Mouse (Mus musculus): Measurements from ENCODE around the gene Tmem63a. TPM values are rescaled to one million over a fixed set of nuclear protein-coding genes. Genes with fewer than 3 reads are reported as not detected.

The Tmem63a gene
- total RNA-seq, 2 experiments from 2014 or later: 10.8 to 22.5 TPM

DNA sequence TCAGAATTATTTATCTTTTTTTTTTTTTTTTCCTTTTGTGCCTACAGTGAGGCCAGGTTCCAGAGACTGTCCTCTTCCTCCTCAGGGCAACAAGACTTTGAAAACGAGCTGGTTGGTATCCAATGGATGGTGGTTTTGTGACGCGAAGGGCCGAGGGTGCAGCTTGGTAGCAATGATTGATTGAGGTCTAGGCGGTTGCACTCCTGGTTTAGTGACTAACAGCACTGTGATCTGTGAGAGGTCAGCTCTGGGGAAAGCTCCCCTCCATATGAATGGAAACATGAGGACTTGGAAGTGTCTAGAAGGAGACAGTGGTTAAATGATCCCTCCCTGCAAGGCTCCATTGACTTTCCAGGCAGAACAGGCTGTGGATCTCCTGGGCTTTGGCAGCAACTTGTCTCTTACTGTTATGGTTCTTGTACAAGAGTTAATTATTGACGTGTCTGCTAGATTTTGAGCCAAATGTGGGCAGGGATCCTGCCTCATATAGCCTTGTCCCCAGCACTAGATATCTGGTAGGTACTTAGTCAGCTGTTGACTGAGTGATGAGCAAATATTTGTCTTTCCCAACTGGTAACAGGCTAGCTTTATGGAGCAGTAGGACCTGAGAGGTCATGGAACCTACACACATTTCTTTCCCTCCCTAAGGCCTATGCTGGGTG lies 10.1 kb downstream of the Tmem63a start:
- no peak for ATAC-seq (replicated peaks; ENCODE audit: low FRiP score, low TSS enrichment, poor library complexity, severe bottlenecking)

DNA sequence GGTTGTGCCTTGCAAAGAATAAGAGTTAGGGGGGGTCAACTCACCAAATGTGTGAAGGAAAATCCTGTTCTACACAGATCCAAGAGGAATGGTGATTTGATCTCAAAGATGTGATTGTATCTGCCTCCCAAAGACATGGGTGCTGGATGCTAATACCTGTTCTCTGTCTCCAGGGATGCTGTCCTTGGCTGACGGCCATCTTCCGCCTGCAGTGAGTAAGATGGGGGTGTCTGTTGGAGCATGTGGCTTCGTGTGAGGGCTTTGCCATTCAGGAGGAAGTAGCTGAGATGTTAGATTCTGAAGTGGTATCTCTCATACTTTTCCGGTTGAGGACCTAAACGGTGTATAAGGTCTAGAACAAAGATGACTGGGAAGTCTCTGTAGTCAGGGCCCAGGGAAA lies 10.7 kb downstream of the Tmem63a start:
- no peak for ATAC-seq (replicated peaks; ENCODE audit: low FRiP score, low TSS enrichment, poor library complexity, severe bottlenecking)

DNA sequence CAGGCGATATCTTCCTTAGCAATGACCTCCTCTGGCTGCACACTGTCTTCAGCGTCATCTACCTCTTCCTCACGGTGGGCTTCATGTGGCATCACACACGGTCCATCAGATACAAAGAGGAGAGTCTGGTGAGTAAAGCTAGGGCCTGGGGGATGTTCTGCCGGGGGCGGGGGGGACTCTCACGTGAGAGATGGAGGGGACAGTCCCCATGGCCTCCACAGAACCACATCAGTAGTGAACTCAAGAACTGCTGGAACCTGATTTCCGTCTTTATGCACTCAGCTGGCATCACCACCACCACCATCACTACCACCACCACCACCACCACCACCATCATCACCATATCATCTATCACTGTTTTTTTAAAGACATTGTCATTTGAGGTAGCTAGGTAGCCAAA lies 14.3 kb downstream of the Tmem63a start:
- no peak for ATAC-seq (replicated peaks; ENCODE audit: low FRiP score, low TSS enrichment, poor library complexity, severe bottlenecking)

DNA sequence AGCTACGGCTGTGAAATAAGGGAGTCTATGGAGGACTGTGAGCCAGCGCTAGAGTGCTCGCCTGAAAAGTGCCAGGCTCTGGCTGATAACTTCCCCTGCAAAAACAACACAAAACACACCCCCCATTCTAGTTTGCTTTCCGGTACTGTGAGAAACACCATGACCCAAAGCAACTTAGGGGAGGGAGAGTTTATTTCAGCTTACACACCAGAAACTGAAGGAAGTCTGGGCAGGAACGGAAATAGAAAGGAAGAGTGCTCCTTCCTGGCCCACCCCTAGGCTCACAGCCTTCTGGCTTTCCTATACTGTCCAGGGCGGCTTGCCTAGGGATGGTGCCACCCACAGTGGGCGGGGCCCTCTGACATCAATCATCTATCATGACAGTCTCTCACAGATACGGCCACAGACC lies 14.8 kb downstream of the Tmem63a start:
- ATAC-seq (replicated peaks; ENCODE audit: low FRiP score, low TSS enrichment, poor library complexity, severe bottlenecking): peak; percentile 44; the same call in 1 of the 2 replicates

DNA sequence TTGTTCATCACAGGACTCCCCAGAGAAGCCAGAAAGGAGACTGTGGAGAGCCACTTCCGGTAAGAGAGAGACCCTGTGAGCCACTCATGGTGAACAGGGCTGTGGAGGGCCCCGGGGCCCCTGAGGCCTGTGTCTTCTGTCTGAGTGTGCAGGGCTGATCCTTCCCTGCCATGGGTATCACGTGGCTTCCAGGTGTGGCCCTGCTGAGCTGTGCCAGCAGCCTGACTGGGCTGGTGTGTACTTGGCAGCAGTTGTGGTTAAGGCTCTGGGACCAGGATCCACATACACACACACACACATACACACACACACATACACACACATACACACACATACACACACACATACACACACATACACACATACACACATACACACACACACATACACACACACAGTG lies 15.8 kb downstream of the Tmem63a start:
- 0 out of 2 replicates have a peak, but pooled peaks have one; percentile 13 for ATAC-seq (replicated peaks; ENCODE audit: low FRiP score, low TSS enrichment, poor library complexity, severe bottlenecking)

DNA sequence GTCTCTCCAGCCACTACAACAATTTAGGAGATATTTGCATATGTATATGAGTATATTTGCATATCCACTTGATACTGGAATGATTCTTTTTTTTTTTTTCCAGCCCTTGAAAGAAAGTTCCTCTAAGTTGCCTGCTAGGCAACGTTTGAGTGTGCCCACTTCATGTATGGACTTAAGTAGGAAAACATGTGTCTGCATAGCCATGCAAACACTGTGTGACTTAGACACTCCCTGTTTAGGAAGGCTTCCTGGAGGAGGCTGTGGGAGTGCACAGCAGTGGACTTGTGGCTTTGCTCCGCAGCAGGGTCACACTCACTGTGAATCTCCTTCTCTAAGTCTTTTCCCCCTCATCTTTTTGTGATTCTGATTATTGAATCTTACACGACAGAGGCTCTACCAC lies 16.7 kb downstream of the Tmem63a start:
- no peak for ATAC-seq (replicated peaks; ENCODE audit: low FRiP score, low TSS enrichment, poor library complexity, severe bottlenecking)

DNA sequence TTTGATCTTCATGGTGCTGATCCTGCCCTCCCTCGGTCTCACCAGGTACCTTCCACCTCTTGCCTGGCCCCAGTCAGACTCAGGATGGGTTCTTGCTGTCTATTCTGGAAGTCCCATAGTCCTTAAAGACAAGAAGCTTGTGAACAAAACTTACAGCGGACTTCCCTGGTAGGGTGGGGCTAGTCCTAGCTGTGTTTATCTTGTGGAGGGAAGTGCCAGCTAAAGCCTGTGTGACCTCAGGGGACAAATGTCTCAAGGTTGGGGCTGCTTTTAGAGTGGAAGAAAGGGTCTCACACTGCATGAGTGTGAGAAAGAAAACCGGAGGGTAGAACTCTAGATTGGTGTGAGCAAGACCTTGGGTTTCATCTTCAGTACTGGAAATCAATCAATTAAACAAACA lies 23.6 kb downstream of the Tmem63a start:
- ATAC-seq (replicated peaks; ENCODE audit: low FRiP score, low TSS enrichment, poor library complexity, severe bottlenecking): no peak

DNA sequence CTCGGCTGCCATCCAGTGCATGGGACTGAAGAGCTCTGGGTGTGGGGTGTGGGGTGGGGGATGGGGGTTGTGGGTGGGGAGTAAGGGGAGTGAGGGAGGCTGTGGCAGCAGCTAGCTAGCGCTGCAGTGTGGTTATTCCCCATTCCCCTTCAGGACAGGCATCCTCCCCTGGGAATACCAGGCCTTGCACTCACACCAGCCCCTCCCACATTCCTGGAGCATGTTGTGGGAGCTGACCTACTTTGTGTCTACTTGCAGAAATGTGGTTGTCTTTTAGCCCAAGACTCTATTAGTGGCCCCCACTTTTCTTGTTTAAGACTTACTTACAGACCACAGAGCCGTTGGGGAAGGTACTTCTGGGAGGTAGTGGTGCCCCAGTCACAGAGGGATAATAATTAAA lies 24.4 kb downstream of the Tmem63a start:
- ATAC-seq (replicated peaks; ENCODE audit: low FRiP score, low TSS enrichment, poor library complexity, severe bottlenecking): no peak

DNA sequence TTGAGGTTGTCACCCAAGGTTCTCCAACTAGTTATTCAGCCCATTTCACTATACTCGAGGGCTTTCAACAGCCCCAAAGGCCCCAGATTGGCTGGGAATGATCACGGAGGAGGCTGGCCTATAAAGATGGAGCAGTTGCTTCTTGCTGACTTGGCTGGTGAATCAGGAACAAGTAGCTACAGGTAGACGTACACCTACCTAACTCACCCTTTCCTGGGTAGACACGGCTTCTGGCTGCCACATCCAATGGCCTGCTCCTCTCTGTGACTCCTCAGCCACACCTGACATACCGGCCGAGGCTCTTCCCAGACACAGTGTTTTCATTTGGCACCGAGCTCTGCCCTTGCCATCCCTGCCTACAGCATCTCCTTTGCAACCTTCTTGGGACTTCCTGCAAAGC lies 25.1 kb downstream of the Tmem63a start:
- ATAC-seq (replicated peaks; ENCODE audit: low FRiP score, low TSS enrichment, poor library complexity, severe bottlenecking): no peak

DNA sequence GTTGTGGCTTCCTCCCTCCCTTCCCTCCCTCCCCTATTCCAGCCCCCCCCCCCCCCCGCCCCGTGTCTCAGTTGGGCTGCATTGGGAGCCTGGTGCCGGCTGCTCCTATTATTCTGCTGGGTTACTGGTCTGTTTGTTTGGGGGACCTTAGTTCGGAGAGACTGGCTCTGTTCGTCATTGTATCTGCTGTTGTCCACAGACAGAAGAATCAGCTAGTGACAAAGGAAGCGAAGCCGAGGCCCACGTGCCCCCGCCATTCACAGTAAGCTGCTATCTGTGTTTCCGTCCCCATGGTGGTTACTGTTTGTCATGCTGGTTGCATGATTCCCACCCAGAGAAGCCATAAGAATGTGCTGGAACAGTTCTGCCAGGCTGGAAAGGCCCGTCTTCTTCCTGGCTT lies 30.8 kb downstream of the Tmem63a start:
- ATAC-seq (replicated peaks; ENCODE audit: low FRiP score, low TSS enrichment, poor library complexity, severe bottlenecking): no peak

DNA sequence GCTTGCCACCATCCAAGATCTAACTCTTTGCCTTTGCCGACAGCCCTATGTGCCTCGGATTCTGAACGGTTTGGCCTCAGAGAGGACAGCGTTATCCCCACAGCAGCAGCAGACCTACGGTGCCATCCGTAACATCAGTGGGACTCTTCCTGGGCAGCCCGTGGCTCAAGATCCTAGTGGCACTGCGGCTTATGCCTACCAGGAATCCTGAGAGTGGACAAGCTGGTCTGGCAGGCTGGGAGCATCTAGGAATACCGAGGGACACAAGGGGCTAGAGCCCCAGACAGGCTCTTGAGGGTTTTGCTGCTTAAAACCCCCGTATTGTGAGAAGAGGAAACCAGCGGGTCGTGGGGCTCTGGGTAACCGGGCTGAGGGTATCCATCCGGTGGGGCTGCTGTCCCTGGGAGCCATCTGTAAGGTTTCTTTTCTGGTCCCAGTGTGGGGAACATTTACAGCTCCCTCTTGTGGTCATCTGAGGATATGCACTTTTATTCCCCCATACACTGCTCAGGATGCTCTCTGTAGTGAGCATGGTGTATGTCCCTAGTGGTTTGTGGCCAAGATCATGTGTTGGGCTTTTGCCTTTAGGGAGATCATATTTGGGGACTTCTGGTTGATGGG lies 32.1 kb downstream of the Tmem63a start:
- peak; percentile 62 for ATAC-seq (replicated peaks; ENCODE audit: low FRiP score, low TSS enrichment, poor library complexity, severe bottlenecking)

DNA sequence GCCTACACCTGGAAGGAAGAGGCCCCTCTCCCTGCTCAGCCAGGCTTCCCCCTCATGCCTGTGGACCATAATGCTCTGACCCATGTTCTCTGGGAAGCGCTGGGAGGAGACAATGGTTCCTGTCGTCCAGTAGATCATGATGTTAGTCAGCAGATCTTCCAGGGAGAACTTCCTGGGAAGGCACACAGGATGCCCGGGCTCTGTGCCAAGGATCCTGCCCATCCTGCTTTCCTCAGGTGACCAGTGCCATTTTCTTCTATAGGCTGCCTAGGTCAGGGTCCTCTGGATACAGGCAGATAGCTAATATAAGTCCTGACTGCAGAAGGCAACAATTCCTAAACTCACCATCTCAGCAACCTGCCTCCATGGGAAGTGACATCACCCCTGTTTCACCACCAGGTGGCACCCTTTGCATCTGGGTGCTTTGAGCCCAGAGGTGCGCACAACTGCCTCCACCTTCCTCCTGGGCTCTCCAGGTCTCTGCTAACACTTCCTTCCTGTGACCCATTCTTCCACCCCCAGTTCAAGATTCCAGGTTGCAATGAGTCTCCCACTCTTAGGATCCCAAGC lies 34.1 kb downstream of the Tmem63a start:
- ATAC-seq (replicated peaks; ENCODE audit: low FRiP score, low TSS enrichment, poor library complexity, severe bottlenecking): peak; percentile 51

DNA sequence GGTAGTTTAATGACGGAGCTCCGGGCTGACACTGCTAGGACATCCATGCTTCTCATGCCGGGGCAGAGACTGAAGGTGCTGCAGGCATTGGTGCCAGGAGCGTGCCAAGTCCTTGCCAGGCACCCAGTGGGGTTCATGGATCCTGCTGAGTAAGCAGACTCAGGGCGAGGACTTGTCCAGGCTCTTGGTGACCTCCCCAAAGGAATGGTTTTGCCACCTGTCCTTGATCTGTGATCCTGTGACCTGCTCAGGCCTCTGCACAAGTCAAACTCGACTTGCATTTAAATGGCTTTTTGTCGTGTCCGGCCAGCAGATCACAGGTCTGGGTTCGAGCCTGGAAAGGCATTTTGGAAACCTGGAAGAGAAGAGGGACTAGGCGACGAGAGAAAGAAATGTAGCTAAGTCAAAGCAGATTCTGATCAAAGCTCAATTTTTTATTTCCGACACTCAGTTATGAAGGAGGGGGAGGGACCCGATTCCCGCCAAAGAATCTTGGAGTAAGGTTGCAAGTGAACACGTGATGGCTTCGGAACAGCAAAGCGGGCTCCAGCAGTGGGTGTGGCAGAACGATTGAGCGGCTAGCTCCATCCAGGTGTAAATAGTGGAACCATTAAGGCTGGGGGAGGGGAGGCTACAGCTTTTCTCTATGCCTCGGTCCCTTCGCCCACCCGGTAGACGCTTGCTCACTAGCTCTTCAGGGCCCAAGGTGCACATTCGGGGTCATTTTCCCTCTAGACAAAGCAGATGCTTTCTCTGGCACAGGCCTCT lies 37.5 kb downstream of the Tmem63a start:
- ATAC-seq (replicated peaks; ENCODE audit: low FRiP score, low TSS enrichment, poor library complexity, severe bottlenecking): no peak

DNA sequence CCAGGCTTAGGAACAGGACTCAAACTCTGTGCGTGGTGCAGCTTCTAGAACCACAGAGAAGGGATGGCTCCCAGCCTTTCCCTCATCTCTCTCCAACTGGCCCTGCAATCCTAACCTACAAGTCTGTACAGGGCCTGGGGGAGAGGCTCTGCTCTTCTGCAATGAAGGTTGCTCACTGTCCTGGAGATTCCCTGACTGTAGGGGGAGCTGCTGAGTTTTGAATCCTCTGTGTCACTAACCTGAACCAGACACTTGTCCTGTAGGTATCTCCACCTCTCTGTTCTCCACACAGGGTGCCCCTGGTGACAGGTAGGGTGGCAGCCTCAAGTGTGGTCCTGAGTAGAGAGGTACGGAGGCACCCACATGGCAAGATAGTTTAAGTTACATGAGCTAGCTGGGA lies 38.3 kb downstream of the Tmem63a start:
- peak; percentile 76 for ATAC-seq (replicated peaks; ENCODE audit: low FRiP score, low TSS enrichment, poor library complexity, severe bottlenecking)

DNA sequence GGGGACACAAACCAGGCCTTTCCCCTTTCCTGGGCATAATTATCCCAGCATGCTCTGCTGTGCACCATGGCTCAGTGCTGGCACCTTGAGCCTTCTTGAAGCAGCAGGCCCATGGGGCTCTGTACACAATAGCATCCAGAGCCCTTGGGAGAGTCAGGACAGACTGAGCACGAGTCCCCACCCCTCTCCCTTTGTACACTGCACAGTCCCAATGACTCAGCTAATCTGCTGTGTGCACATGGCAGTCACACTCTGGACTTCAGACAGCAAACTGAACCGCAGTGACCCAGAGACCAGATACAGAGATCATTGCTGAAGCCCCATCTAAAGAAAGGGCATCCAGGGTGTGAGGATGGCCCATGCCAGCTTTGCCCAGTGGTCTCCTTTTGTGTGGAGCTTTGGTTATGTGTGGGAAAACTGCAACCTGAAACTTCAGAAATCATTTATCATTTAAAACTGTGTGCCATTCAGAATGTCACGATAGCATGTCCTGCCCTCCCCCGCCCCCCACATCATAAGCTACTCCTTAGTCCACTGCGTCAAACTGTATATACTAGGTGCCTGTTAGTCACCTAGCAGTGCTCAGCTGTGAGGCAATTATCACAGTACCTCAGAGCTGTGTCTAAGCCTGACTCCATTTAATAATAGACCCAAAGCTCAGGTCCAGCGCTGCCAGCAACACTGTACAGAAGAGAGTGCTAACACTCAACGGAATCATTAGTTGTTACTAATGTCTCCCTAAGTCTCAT lies 39.3 kb downstream of the Tmem63a start:
- ATAC-seq (replicated peaks; ENCODE audit: low FRiP score, low TSS enrichment, poor library complexity, severe bottlenecking): peak; percentile 64

DNA sequence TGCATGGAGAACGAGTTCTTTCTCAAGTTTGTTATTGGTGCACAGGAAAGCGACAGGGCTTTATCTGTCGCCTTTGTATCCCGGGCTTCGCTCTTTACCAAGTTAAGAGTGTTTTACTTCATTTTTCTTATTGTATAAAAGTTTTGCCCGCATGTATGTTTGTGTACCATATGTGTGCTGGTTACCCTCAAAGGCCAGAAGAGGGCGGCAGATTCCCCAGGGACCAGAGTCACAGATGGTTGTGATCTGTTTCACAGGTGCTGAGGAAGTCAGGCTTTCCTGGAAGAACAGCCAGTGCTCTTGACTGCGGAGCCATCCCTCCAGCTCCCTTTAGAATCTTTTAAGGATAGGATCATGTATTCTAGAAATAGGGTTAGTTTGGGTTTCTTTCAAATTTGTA lies 44.6 kb downstream of the Tmem63a start:
- no peak for ATAC-seq (replicated peaks; ENCODE audit: low FRiP score, low TSS enrichment, poor library complexity, severe bottlenecking)

DNA sequence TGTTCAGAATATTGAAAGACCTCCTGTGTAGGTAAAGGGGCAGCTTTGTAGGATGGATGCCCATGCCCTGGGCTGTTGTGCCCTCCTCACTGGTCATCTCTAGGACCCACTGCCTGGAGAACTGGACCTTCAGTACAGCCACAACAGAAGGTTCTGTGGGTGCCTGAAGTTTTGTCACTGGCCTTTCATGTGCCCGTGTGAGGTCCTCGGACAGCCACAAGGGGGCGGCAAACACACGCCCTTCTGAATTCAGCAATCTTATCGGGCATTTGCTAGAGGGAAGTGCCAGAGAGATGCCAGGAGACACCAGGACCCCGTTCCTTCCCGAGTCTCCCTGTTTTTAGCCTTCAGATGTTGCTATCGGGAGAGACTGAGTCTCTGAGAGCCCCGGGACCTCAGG lies 45.6 kb downstream of the Tmem63a start:
- peak; percentile 76 for ATAC-seq (replicated peaks; ENCODE audit: low FRiP score, low TSS enrichment, poor library complexity, severe bottlenecking)

DNA sequence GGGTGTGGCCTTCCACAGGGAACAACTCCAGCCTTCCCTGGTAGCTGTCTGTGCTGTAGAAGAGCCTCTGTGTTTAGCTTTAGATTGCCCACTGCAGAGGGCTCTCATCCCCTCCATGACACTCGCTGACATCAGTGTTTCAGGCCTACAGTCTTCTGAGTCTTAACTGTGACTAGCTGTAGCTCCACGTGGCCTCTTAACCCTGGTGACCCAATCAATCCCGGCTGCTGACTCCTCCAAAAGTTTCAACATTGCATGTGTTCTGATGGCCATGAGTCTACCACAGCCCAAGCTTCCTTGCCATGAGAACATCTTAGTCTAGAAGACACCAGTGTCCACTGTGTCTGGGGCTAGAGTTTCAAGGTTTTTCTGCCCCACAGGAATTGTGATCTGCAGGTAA lies 48.5 kb downstream of the Tmem63a start:
- ATAC-seq (replicated peaks; ENCODE audit: low FRiP score, low TSS enrichment, poor library complexity, severe bottlenecking): no peak

DNA sequence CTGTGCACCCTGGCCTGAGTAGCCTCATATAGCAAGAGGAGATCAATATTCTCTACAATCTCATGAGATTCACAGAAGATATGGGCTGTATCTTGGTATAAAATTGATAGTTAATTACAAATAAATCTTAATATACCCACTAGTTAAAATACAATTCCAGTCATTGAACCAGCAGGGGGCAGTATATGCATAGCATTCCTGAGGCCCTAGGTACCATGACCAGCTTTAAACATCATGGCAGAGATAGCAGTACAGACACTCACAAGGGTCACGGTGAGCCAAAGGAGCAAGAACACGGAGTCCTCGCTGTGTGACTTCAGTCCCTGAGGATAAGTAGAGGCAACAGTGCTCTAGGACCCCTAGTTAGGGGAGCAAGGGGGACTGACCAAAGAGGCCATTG lies 50.0 kb downstream of the Tmem63a start:
- ATAC-seq (replicated peaks; ENCODE audit: low FRiP score, low TSS enrichment, poor library complexity, severe bottlenecking): 0 out of 2 replicates have a peak, but pooled peaks have one; percentile 52

All from megakaryocyte-erythroid progenitor cell, adult 5-6 weeks (primary cell).